Mouse (Mus musculus): Measurements from ENCODE around the gene Nubp2. TPM values are rescaled to one million over a fixed set of nuclear protein-coding genes. Genes with fewer than 3 reads are reported as not detected.

Gene Nubp2
- polyA plus RNA-seq, 1 experiment from 2014 or later = 49.6 TPM

Other genes with a start within 250 kb of the Nubp2 start
- gene Slc9a3r2, start 236.0 kb downstream of the Nubp2 start, polyA plus RNA-seq (2015; fragmentation: Nextera tagmentation; extraction: Ambion mirVana) = 58.1 and 59.3 TPM in 2 replicates
- 0.80 TPM in 2 replicates for gene Npw, start 227.9 kb downstream of the Nubp2 start, polyA plus RNA-seq (2015; fragmentation: Nextera tagmentation; extraction: Ambion mirVana)
- 22.2 and 24.7 TPM in 2 replicates for gene Zfp598, start 216.7 kb downstream of the Nubp2 start, polyA plus RNA-seq (2015; fragmentation: Nextera tagmentation; extraction: Ambion mirVana)
- gene Syngr3, start 196.4 kb downstream of the Nubp2 start, polyA plus RNA-seq (2015; fragmentation: Nextera tagmentation; extraction: Ambion mirVana) = 7.8 and 8.4 TPM in 2 replicates
- gene Gfer, start 190.2 kb downstream of the Nubp2 start, polyA plus RNA-seq (2015; fragmentation: Nextera tagmentation; extraction: Ambion mirVana) = 46.6 and 48.1 TPM in 2 replicates
- gene Noxo1, start 190.1 kb downstream of the Nubp2 start, polyA plus RNA-seq (2015; fragmentation: Nextera tagmentation; extraction: Ambion mirVana) = 2.5 and 3.1 TPM in 2 replicates
- 79.8 and 84.6 TPM in 2 replicates for gene Tbl3, start 178.7 kb downstream of the Nubp2 start, polyA plus RNA-seq (2015; fragmentation: Nextera tagmentation; extraction: Ambion mirVana)
- not detected in 2 replicates for gene Rnf151, start 168.3 kb downstream of the Nubp2 start, polyA plus RNA-seq (2015; fragmentation: Nextera tagmentation; extraction: Ambion mirVana)
- gene Rps2, start 168.2 kb downstream of the Nubp2 start, polyA plus RNA-seq (2015; fragmentation: Nextera tagmentation; extraction: Ambion mirVana) = 1,267 and 1,298 TPM in 2 replicates
- 206 and 215 TPM in 2 replicates for gene Ndufb10, start 161.9 kb downstream of the Nubp2 start, polyA plus RNA-seq (2015; fragmentation: Nextera tagmentation; extraction: Ambion mirVana)
- not detected in 2 replicates for gene Rpl3l, start 158.5 kb downstream of the Nubp2 start, polyA plus RNA-seq (2015; fragmentation: Nextera tagmentation; extraction: Ambion mirVana)
- 23.1 and 26.0 TPM in 2 replicates for gene Msrb1, start 149.7 kb downstream of the Nubp2 start, polyA plus RNA-seq (2015; fragmentation: Nextera tagmentation; extraction: Ambion mirVana)
- 2.6 and 3.7 TPM in 2 replicates for gene Hs3st6, start 133.4 kb downstream of the Nubp2 start, polyA plus RNA-seq (2015; fragmentation: Nextera tagmentation; extraction: Ambion mirVana)
- not detected in 2 replicates for gene Meiob, start 82.1 kb downstream of the Nubp2 start, polyA plus RNA-seq (2015; fragmentation: Nextera tagmentation; extraction: Ambion mirVana)
- gene Hagh, start 46.2 kb downstream of the Nubp2 start, polyA plus RNA-seq (2015; fragmentation: Nextera tagmentation; extraction: Ambion mirVana) = 27.6 and 28.0 TPM in 2 replicates
- gene Fahd1, start 36.0 kb downstream of the Nubp2 start, polyA plus RNA-seq (2015; fragmentation: Nextera tagmentation; extraction: Ambion mirVana) = 18.4 and 20.4 TPM in 2 replicates
- gene Igfals, start 20.4 kb downstream of the Nubp2 start, polyA plus RNA-seq (2015; fragmentation: Nextera tagmentation; extraction: Ambion mirVana) = 0.26 and 0.50 TPM in 2 replicates
- gene Spsb3, start 294 bp upstream of the Nubp2 start, polyA plus RNA-seq (2015; fragmentation: Nextera tagmentation; extraction: Ambion mirVana) = 38.5 and 40.0 TPM in 2 replicates
- 33.9 and 35.6 TPM in 2 replicates for gene Eme2, start 8.7 kb upstream of the Nubp2 start, polyA plus RNA-seq (2015; fragmentation: Nextera tagmentation; extraction: Ambion mirVana)
- 80.4 and 83.3 TPM in 2 replicates for gene Mrps34, start 8.8 kb upstream of the Nubp2 start, polyA plus RNA-seq (2015; fragmentation: Nextera tagmentation; extraction: Ambion mirVana)
- 35.5 and 38.2 TPM in 2 replicates for gene Nme3, start 10.2 kb upstream of the Nubp2 start, polyA plus RNA-seq (2015; fragmentation: Nextera tagmentation; extraction: Ambion mirVana)
- gene Mapk8ip3, start 50.6 kb upstream of the Nubp2 start, polyA plus RNA-seq (2015; fragmentation: Nextera tagmentation; extraction: Ambion mirVana) = 42.7 and 45.2 TPM in 2 replicates
- gene Jpt2, start 74.3 kb upstream of the Nubp2 start, polyA plus RNA-seq (2015; fragmentation: Nextera tagmentation; extraction: Ambion mirVana) = 224 and 236 TPM in 2 replicates
- 7.4 and 8.4 TPM in 2 replicates for gene Cramp1l, start 129.4 kb upstream of the Nubp2 start, polyA plus RNA-seq (2015; fragmentation: Nextera tagmentation; extraction: Ambion mirVana)
- 18.7 and 22.5 TPM in 2 replicates for gene Ift140, start 129.7 kb upstream of the Nubp2 start, polyA plus RNA-seq (2015; fragmentation: Nextera tagmentation; extraction: Ambion mirVana)
- 14.1 and 15.4 TPM in 2 replicates for gene Tmem204, start 197.2 kb upstream of the Nubp2 start, polyA plus RNA-seq (2015; fragmentation: Nextera tagmentation; extraction: Ambion mirVana)
- 47.6 and 54.3 TPM in 2 replicates for gene Telo2, start 229.6 kb upstream of the Nubp2 start, polyA plus RNA-seq (2015; fragmentation: Nextera tagmentation; extraction: Ambion mirVana)
- 1.3 and 1.7 TPM in 2 replicates for gene Ptx4, start 234.4 kb upstream of the Nubp2 start, polyA plus RNA-seq (2015; fragmentation: Nextera tagmentation; extraction: Ambion mirVana)
- gene Clcn7, start 247.0 kb upstream of the Nubp2 start, polyA plus RNA-seq (2015; fragmentation: Nextera tagmentation; extraction: Ambion mirVana) = 26.5 and 27.2 TPM in 2 replicates